7 mouse cellular contexts compared by ENCODE assay signal in the genomic region with DNA sequence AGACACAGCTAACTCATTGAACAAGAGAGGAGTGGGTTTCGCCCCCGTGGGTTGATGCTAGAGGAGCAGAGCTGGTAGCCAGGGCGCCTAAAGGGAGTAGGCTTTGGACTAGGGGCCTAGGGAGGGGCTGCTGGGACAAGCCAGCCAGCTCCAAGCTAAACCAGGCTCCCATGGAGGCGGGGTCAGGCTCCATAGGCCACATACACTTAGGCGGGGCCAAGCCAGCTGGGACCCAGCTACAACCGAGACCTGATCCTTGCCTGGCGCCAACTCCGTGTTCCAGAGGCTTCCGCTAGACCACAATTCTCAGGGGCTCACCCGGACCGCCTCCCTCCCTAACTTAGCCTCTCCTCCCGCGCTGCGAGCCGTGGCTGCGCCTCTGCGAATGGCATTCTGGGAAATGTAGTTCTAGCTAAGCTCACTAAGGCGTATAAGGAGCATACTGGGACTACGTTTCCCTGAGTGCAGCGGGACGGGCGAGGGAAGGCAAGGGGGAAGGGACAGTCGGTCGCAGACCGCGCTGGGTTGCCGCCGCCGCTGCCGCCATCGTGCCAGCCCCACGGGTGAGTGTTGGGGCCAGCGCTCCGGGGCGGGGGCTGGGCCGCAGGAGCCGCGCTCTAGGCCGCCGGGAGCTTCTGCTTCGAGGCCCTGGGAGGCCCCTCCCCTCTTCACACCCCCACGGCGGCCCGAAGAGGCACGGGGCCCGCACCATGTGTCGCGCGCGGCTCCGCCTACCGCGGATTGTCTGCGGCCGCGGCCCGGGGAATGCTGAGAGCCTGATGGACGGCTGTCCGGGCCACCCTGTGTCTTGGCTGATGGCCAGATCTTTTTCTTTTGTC. TPM values are rescaled to one million over a fixed set of nuclear protein-coding genes. Genes with fewer than 3 reads are reported as not detected.
DNase-seq lines count a peak whose midpoint lies in the region; ATAC-seq lines count a peak whose summit lies in the region.

Gene Nutf2 (plus strand): TSS at position 438 of the 839 bp plus-strand sequence.

- H3K4me2 ChIP-seq in intestine, embryonic 15.5 days (replicated peaks), result peak within 1 kb of the TSS; percentile 68

- no peaks in the 10 kb centered on the region for H3K27me3 ChIP-seq in intestine, embryonic 15.5 days (replicated peaks)
- H3K27me3 ChIP-seq in midbrain, embryonic 10.5 days (ENCODE audit: low read depth, poor library complexity, severe bottlenecking), result no peaks in the 10 kb centered on the region

- H3K27ac ChIP-seq in intestine, embryonic 15.5 days, result peak within 1 kb of the TSS; percentile 94
- H3K27ac ChIP-seq in midbrain, embryonic 10.5 days (replicated peaks), result peak within 1 kb of the TSS; percentile 99

- H3K9me3 ChIP-seq in intestine, embryonic 15.5 days, result no peaks in the 10 kb centered on the region
- no peaks in the 10 kb centered on the region for H3K9me3 ChIP-seq in midbrain, embryonic 10.5 days (replicated peaks)

- intact Hi-C loops in gastrocnemius, postnatal 36 days (cut with DNase I), result loop anchor here (2.0 kb wide), 1 partner anchor 34 kb away; the partner anchor contains the start of genes Ranbp10 and Tsnaxip1
- intact Hi-C loops in left cerebral cortex, postnatal 25 days (cut with DNase I), result no loop called here

- ATAC-seq in intestine, embryonic 15.5 days, result peak; percentile 99

- peak; percentile 98 for DNase-seq in adrenal gland, adult 2 months
- DNase-seq in embryo, embryonic 11.5 days (ENCODE audit: low read depth, low spot score), result peak; percentile 94
- peak; percentile 87 to 94 for DNase-seq in gastrocnemius, postnatal 36 days
- peak; percentile 93 to 98 for DNase-seq in left cerebral cortex, postnatal 25 days (ENCODE audit: low spot score in 2 of 2)
- peak; percentile 98 for DNase-seq in midbrain, embryonic 10.5 days (ENCODE audit: low spot score)
- DNase-seq in right cerebral cortex, postnatal 4 days, result peak; percentile 83

- WGBS in intestine, embryonic 15.5 days, result under 1% methylated on average over 55 of the region's 59 CpGs
- under 1% methylated on average over 58 of the region's 59 CpGs for WGBS in midbrain, embryonic 10.5 days

- H3K36me3 ChIP-seq in intestine, embryonic 15.5 days, result no peaks in the 10 kb centered on the region
- peaks cover 53% of the 10 kb centered on the region for H3K36me3 ChIP-seq in midbrain, embryonic 10.5 days

- peak within 1 kb of the TSS; percentile 91 for H3K9ac ChIP-seq in intestine, embryonic 15.5 days

- H3K4me3 ChIP-seq in intestine, embryonic 15.5 days (replicated peaks), result peak within 1 kb of the TSS; percentile 94
- peak within 1 kb of the TSS; percentile 69 for H3K4me3 ChIP-seq in midbrain, embryonic 10.5 days

- H3K4me1 ChIP-seq in intestine, embryonic 15.5 days (replicated peaks), result peaks cover 35% of the 10 kb centered on the region
- peaks cover 77% of the 10 kb centered on the region for H3K4me1 ChIP-seq in midbrain, embryonic 10.5 days

RNA-seq across cellular contexts. Expression of gene Nutf2, which starts in this region (rescaled TPM):
- 10 to 100 TPM; 30.2 to 44.0 TPM for total RNA-seq in adrenal gland, adult 2 months (2021)
- 19.3 and 24.8 TPM in 2 replicates for polyA plus RNA-seq in adrenal gland, adult 2 months (2012; rRNA removed)
- total RNA-seq in gastrocnemius, postnatal 36 days (2021), result 10 to 100 TPM; 38.4 to 52.9 TPM
- polyA plus RNA-seq in intestine, embryonic 15.5 days (2015; fragmentation: Nextera tagmentation; extraction: Ambion mirVana), result 192 and 253 TPM in 2 replicates
- 10 to 100 TPM; 21.8 to 32.1 TPM for total RNA-seq in left cerebral cortex, postnatal 25 days (2021)
- 375 and 418 TPM in 2 replicates for polyA plus RNA-seq in midbrain, embryonic 10.5 days (2016; fragmentation: Nextera tagmentation; extraction: Ambion mirVana)

Comparison
In these comparisons a context has a peak if more than half of its experiments do, and no peak if none do; other contexts are left out.
1. Peak in every context shown above with its lines: DNase-seq, ATAC-seq, H3K4me3 ChIP-seq and H3K27ac ChIP-seq.